ENCODE assay signal across 7 mouse cellular contexts in the genomic region with DNA sequence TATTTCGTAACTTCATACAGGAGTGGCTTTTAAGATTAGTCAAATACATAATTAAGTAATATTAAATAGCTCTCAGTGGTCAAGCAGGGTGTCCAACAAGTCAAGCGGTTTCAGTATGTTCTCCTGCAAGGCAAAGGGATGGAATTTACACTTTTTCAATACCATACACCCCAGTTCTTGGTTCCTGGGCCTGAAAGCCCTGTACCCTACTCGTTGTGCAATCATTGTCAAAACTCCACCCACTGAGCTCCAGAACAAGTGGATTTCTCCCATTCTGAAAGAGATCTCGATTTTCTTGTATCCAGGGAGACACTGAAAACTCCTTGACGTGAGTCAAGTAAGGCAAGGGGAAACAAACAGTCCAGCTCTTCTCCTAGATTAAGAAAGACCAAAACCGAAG. TPM values are rescaled to one million over a fixed set of nuclear protein-coding genes. Genes with fewer than 3 reads are reported as not detected.
DNase-seq lines count a peak whose midpoint lies in the region; ATAC-seq and TF ChIP-seq lines count a peak whose summit lies in the region.

No protein-coding gene starts in this region.

- H3K27ac ChIP-seq in heart, embryonic 11.5 days (ENCODE audit: low read depth, low read length), result no peak overlapping the region
- no peak overlapping the region; the same call in 1 of the 2 replicates for H3K27ac ChIP-seq in liver, embryonic 16.5 days (ENCODE audit: low read length)
- H3K27ac ChIP-seq in small intestine, adult 2 months (ENCODE audit: insufficient read depth, low read depth, low read length), result no peak overlapping the region

- H3K36me3 ChIP-seq in C2C12 (ENCODE audit: control insufficient read depth, insufficient read depth), result no peaks in the 10 kb centered on the region
- H3K36me3 ChIP-seq in heart, embryonic 11.5 days (ENCODE audit: control insufficient read depth, insufficient read depth, low read length), result no peaks in the 10 kb centered on the region
- no peaks in the 10 kb centered on the region for H3K36me3 ChIP-seq in liver, embryonic 16.5 days (ENCODE audit: control insufficient read depth, insufficient read depth)
- 0 out of 2 replicates have a peak, but pooled peaks cover 1% of the 10 kb centered on the region for H3K36me3 ChIP-seq in small intestine, adult 2 months (ENCODE audit: control insufficient read depth, insufficient read depth, low read length)

- peaks cover 7% of the 10 kb centered on the region for H3K79me3 ChIP-seq in C2C12 (ENCODE audit: low read depth)

- DNase-seq in MEL-GATA-1-ER (ENCODE audit: extremely low read depth, low read depth), result peak; percentile 17
- DNase-seq in urinary bladder, postnatal 4 days (ENCODE audit: low spot score in 2 of 2), result no peak
- no peak for DNase-seq in embryo, embryonic 10.5 days (ENCODE audit: low spot score)

- WGBS in heart, embryonic 11.5 days (ENCODE audit: insufficient replicate concordance), result 42% methylated on average over 6 of the region's 6 CpGs
- 22% methylated on average over 6 of the region's 6 CpGs for WGBS in liver, embryonic 16.5 days (ENCODE audit: insufficient replicate concordance)
- 22% methylated on average over 6 of the region's 6 CpGs for WGBS in small intestine, adult 2 months

- no peaks in the 10 kb centered on the region for H3K9me3 ChIP-seq in heart, embryonic 11.5 days (replicated peaks; ENCODE audit: control insufficient read depth, low read length)
- H3K9me3 ChIP-seq in liver, embryonic 16.5 days (replicated peaks; ENCODE audit: control insufficient read depth, low read length), result no peaks in the 10 kb centered on the region

- no peak for TF ChIP-seq POLR2A in small intestine, adult 2 months (IDR thresholded peaks at IDR 0.05; ENCODE audit: low read depth, low read length)

- H3K79me2 ChIP-seq in C2C12 (ENCODE audit: control insufficient read depth, insufficient read depth), result peaks cover 30% of the 10 kb centered on the region

- no peaks in the 10 kb centered on the region; the same call in 1 of the 2 replicates for H3K4me1 ChIP-seq in heart, embryonic 11.5 days (ENCODE audit: control insufficient read depth, insufficient read depth, low read length)
- no peaks in the 10 kb centered on the region; the same call in none of the 2 replicates for H3K4me1 ChIP-seq in liver, embryonic 16.5 days (ENCODE audit: control insufficient read depth, low read depth, low read length)
- H3K4me1 ChIP-seq in small intestine, adult 2 months (ENCODE audit: control insufficient read depth, insufficient read depth, insufficient read length, low read length), result no peaks in the 10 kb centered on the region

- H3K27me3 ChIP-seq in C2C12 (ENCODE audit: control insufficient read depth, insufficient read depth, insufficient read length), result no peaks in the 10 kb centered on the region
- H3K27me3 ChIP-seq in heart, embryonic 11.5 days (ENCODE audit: control insufficient read depth, insufficient read depth, low read length), result no peaks in the 10 kb centered on the region
- no peaks in the 10 kb centered on the region for H3K27me3 ChIP-seq in liver, embryonic 16.5 days (ENCODE audit: control insufficient read depth, insufficient read depth, low read depth, low read length)
- H3K27me3 ChIP-seq in small intestine, adult 2 months (ENCODE audit: control insufficient read depth, insufficient read depth, low read length), result no peaks in the 10 kb centered on the region

- H3K4me3 ChIP-seq in C2C12 (ENCODE audit: insufficient read depth, poor library complexity, severe bottlenecking), result peak overlapping the region; percentile 45
- H3K4me3 ChIP-seq in heart, embryonic 11.5 days (ENCODE audit: low read depth, low read length), result peak overlapping the region; percentile 51
- peak overlapping the region; percentile 72 for H3K4me3 ChIP-seq in liver, embryonic 16.5 days (ENCODE audit: low read depth, low read length)
- peak overlapping the region; percentile 99; the same call in 1 of the 2 replicates for H3K4me3 ChIP-seq in small intestine, adult 2 months (ENCODE audit: low read depth, low read length)

- ATAC-seq in heart, embryonic 11.5 days (replicated peaks; ENCODE audit: insufficient number of reproducible peaks, low FRiP score, low TSS enrichment), result no peak
- no peak for ATAC-seq in liver, embryonic 16.5 days (ENCODE audit: low read depth)

- H3K9ac ChIP-seq in heart, embryonic 11.5 days (ENCODE audit: low read depth, low read length), result no peak overlapping the region
- peak overlapping the region; percentile 73; the same call in 1 of the 2 replicates for H3K9ac ChIP-seq in liver, embryonic 16.5 days (ENCODE audit: low read depth, low read length)

- no peak for TF ChIP-seq CTCF in C2C12 (IDR thresholded peaks at IDR 0.05; ENCODE audit: control insufficient read depth, insufficient read depth, insufficient read length)
- TF ChIP-seq CTCF in small intestine, adult 2 months (IDR thresholded peaks at IDR 0.05; ENCODE audit: extremely low read depth, insufficient read length, insufficient replicate concordance, low read depth, low read length), result no peak

- peak overlapping the region; percentile 83 for H3K4me2 ChIP-seq in heart, embryonic 11.5 days
- H3K4me2 ChIP-seq in liver, embryonic 16.5 days (ENCODE audit: low read depth, low read length), result peak overlapping the region; percentile 79

- H3ac ChIP-seq in C2C12 (ENCODE audit: control insufficient read depth, insufficient read length, low read depth), result no peak overlapping the region

TF ChIP-seq in C2C12, 6 proteins besides CTCF, POLR2A, EP300 and RAD21:
- TF ChIP-seq CEBPB (IDR thresholded peaks at IDR 0.05; ENCODE audit: low read depth) (peak; percentile 79), MAX (IDR thresholded peaks at IDR 0.05) (no peak)
TF ChIP-seq in C2C12: peak in this region for 1.

RNA-seq across cellular contexts. Expression of gene Txlng, which starts 1.2 kb away (rescaled TPM):
- 1.6 TPM for polyA plus RNA-seq in C2C12 (2012; fragmentation: generic; extraction: Trizol)
- polyA plus RNA-seq in heart, embryonic 11.5 days (2014; fragmentation: Nextera tagmentation; extraction: Ambion mirVana), result 11.8 and 12.7 TPM in 2 replicates
- 7.6 and 7.8 TPM in 2 replicates for polyA plus RNA-seq in liver, embryonic 16.5 days (2015; fragmentation: Nextera tagmentation; extraction: Ambion mirVana)
- 0.36 and 0.85 TPM in 2 replicates for polyA plus RNA-seq in small intestine, adult 2 months (2012; rRNA removed)

Comparison
In these comparisons a context has a peak if more than half of its experiments do, and no peak if none do; other contexts are left out.
1. H3K4me3 ChIP-seq: peak in every context shown above with its lines; median percentile 99 in small intestine, adult 2 months; 72 in liver, embryonic 16.5 days; 51 in heart, embryonic 11.5 days; 45 in C2C12.